Mouse (Mus musculus) adrenal gland, postnatal 4 days (tissue): ENCODE data around the gene Whamm. TPM values are rescaled to one million over a fixed set of nuclear protein-coding genes. Genes with fewer than 3 reads are reported as not detected.
A peak's percentile ranks its signal among the peaks of the same experiment; 100 is the strongest.

ENCODE experiments used
- DNase-seq, 2 experiments: peaks; one replicate each; pipeline ENCODE4 v3.0.0; 2021 to 2022; ENCODE audit warnings: low spot score in 2 of 2, mixed read lengths in 2 of 2
- long read RNA-seq, 2 experiments: library from polyadenylated mRNA; stranded (forward); transcript quantifications; one replicate each; pipeline ENCODE4 v2.0.0; 2021
- total RNA-seq, 2 experiments: library from RNA; stranded (reverse); gene quantifications; 2 replicates each; pipeline ENCODE4 v1.2.3; 2021

The Whamm gene
- 10 to 100 TPM; 18.8 to 21.5 TPM for total RNA-seq
- long read RNA-seq, experiment 1, transcript Whamm-201 (10 exons, 3,069 nt) = major isoform, 10 of 33 reads
- long read RNA-seq, experiment 1, partial matches to known transcripts = 0 of 33 reads
- long read RNA-seq, experiment 1, other reads (novel, unspliced or antisense) = 23 of 33 reads
- long read RNA-seq, experiment 2, transcript Whamm-201 (10 exons, 3,069 nt) = major isoform, 13 of 36 reads
- long read RNA-seq, experiment 2, partial matches to known transcripts = 6 of 36 reads
- long read RNA-seq, experiment 2, other reads (novel, unspliced or antisense) = 17 of 36 reads

DNA sequence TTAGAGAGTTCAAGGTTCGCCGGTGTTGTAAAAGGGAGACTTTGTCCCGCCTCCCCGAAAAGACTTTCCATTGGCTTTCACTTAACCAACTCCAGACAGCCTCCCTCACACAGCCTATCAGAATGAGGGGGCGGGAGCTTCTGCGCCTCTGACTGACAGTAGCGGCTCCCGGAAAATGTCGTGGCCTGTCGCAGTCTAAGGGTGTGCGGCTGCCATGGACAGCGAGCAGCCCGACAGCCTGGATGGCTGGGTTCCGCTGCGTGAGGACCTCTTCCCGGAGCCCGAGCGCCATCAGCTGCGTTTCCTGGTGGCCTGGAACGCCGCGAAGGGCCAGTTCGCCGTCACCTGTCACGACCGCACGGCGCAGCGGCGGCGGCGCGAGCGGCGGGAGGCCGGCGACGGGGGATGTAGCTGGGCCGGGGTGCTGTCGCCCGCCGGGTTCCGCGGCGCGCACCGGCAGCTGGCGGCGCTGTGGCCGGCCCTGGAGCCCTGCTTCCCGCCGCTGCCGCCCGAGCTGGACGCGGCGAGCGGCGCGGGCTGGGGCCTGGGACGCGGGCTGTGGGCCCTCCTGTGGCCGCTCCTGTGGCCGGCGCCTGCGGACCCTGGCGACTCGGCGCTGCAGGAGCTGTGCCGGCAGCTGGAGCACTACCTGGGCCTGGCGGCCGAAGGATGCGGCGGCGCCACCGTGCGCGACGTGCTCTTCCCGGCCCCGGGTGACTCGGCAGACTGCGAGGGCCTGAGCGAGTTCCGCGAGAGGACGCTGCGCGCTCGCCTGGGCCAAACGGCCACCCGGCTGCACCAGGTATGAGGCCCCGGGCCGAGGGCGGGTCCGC is at the start of gene Whamm:
TSS of gene Whamm (plus strand) at position 159 of the 833 bp plus-strand sequence.
- DNase-seq = peak; percentile 60 to 88

DNA sequence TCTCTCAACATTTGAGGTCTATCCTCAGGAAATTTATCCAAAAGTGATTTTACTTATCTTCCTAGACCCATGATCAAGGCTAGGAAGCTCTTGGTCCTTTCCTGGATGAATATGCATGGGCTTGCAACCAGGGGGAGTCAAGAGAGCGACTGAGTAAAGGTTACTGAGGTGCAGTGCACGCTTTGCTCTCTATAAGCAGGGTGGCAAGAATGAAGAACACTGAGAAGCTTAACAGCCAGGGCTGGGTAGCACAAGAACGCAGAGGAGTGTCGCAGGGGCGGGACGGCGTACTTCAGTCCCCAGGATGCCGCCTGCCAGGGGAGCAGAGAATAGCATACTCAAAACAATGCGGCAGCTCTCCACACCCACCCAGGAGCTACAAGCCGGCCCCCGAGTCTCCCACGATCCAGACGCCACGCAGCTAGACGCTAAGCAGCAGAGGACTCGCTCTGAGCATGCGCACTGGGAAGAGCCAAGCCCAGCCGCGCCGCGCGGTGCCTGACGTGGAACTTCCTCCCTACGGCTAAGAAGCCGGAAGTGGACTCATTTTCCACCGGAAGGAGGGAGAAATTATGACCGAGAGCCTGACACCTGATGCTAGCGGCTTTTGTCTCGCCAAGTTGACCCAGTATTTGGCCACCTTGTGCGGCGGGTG is 47.9 kb upstream of the Whamm start:
- peak; percentile 61 to 70 for DNase-seq

DNA sequence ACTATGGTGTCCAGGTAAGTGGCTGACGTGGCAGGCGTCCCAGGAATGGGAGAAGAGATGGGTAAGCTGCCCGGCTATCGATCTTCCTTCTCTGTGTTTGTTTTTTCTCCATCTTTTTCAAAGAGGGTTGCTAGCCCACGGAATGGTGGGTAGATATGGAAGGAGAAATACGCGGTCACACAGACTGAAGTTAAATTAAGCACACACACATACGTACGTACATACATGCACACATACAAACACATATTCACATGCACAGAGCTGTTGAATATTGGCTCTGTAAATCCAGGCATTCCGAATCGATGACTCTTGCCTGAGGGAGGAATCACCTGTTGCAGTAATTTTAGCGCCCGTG is 47.4 kb upstream of the Whamm start:
- DNase-seq = no peak

DNA sequence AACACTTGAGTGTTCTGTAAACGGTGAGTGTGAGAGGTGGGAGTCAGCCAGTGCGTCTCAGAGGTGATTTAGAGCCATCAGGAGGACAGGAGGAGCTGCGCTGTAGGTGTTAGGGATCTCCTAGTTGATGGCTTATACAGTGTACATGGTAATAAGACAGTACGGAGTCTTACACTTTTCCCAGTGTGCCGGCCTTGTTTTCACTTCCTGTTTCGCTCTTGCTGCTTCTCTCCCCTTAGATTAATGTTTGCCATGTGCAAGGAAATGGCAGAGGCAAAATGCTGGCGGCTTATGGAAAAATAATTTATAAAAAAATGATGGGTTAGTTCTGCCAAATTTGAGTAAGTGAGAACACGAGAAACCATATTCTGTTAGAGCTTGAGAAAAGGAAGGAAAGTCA is 42.1 kb upstream of the Whamm start:
- DNase-seq = no peak

DNA sequence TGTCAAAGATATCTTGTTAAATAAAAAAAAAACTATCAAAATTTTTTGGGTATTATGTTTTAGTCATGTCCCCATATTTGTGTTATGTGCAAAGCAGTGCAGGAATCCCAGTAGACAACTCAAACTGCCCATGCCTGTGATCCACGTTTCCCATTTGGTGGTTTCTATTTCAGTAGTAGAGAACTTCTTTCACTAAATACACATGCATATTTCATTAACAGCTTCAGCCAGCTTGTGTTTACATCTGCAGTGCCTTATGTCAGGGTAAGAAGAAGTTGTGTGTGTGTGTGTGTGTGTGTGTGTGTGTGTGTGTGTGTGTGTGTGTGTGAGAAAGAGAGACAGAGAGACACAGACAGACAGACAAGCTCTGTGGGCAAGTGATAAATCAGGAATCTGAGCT is 39.6 kb upstream of the Whamm start:
- DNase-seq = no peak

DNA sequence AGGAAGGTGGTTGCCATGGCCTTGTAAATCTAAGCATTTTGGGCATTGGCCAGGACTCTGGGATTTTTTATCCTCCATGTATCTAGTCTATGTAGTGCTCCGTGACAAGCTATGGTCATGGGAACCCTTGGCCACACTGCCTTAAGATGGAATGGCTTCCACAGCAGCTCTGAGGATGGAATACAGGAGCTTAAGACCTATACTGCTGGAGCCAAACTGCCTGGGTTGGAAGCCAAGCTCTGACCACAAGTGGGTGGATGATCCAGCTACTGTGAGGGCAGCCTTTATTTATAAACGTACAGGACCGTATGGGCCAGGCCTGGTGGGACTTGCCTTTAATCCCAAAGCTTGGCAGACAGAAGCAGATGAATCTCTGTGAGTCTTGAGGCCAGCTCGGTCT is 34.6 kb upstream of the Whamm start:
- no peak for DNase-seq

DNA sequence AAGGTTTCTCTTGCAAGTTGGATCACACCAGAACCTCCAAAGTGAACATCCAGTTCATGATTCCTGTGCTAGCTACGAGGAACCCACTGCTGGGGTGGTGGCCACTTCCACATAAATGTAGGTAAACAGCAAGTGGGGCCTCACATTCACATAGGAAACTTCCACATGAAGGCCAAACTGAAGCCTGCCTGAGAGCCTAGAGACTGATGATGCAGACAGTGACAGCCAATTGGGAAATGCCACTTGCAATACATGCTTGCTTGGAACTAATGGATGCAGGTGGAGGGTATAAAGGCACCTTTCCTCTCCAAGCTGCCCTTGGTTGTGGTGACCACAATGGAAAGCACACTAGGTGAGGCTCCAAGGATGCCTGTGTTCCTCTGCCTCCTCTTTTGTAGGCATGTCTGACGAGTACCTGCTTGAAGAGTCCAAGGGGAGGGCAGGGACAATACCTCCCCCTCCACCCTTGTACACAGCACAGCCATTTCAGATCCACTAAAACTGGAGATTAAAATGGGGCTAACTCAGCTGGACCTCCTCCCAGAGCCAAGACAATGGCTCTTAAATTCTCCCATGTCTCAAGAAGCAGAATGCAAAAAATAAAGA is 32.9 kb upstream of the Whamm start:
- no peak for DNase-seq

DNA sequence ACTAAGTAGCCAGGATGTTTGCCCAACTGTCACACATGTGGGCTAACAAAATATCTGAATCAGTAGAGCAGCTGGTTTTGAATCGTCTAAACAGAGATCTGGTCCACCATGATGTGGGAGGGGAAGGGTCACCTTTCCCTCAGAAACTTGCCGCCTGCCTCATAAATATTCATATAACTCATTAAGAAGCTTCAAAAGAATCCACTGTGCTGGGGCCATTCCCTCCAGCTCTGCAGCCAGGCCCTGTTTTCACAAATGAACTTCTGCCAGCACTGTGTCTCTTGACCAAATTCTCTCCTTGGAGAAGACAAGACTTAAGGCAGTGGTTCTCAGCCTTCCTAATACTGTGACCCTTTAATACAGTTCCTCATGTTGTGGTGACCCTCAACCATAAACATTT is 31.5 kb upstream of the Whamm start:
- no peak for DNase-seq

DNA sequence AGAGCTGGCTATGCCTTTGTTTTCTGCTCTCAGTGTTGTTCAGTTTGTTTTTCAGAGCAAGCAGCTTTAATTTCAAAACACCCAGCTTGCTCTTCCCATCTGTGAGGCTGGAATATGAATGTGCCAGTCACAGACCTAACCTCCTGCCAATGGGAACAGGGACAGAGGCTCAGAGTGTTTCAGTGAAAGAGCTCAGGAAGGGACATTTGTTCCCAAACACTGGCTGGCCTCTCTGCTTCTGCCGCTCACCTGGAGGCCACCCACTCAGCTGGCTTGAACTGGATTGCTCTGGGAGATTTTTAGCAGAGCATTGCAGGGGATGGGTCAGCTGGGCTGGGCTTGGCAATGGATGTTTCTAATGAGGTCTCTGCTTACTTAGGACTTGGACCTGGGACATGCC is 30.1 kb upstream of the Whamm start:
- DNase-seq = no peak

DNA sequence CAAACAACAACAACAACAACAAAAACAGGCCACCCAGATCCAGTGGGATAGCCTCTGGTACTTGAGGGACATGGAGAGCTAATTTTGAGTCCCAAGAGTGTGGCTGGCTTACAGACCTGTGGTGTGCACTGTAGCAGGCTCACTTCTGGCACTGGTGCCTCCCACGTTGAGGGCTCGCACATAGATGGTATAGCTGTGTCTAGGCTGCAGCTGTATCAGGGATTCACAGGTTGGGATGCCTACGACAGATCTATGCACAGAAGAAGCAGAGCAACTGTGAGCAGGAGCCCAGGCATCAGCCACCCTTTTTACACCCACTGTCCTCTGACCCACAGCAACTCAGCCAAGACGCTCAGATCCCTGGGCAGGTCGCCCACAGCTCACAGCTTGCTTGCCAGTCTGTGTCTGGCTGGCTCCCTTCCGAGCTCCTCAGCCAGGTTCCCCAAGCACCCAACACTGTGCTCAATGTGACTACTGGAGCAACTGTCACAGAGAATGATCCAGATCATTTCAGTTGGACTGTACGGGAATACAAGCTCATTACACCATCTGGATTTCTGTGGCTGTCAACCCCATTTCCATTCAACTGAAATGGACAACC is 29.0 kb upstream of the Whamm start:
- DNase-seq = no peak

DNA sequence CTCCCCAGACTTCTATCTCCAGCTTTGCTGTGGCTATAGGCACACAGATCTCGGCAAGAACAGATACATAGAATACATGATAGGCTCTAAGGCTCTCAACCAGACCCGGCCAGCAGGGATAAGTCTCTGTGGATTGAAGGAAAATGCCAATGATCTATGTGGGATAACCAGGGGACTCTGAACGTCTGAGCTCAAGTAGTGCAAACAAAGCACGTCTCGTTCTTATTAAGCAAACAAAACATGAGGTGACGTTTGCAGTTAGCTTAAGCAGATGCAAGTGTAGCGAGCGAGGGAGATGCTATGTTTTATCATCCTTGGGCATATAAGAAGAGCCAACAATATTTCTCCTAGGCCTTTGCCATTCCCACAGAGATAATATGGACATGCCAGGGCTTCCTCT is 28.1 kb upstream of the Whamm start:
- DNase-seq = no peak

DNA sequence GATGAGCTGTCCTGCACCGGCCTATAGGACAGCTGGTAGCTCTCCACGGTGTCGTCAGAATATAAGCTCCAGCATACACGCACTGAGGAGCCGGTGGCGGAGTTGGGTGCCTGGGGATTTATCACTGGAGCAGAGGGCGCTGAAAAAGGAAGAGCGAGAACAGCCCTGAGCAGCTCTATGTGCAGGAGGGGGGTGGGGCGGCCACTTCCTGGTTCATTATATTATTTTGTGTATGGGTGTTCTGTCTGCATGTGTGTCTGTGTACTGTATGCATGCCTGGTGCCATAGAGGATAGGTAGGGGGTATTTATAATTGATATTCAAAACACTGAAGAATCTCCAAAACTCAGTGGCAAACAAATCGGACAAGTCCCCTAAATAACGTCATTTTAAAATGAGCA is 22.2 kb upstream of the Whamm start:
- no peak for DNase-seq

DNA sequence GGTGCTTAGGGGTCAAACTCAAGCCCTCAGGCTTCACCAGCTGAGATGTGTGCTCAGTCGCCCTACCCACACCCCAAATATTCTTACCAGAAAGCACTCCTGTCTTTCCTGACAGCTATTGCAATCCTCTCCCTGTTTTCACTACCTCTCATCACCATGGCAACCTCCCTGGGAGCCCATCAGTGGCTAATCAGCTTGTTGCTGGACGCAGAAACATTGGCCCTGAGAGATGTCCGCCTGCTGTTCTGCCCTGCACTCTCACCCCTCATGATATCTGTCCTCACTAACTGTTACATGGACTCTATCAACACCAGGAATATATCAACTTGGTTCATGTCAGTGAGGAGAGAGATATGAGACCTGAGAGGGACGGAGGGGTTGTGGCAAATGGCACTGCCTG is 17.5 kb upstream of the Whamm start:
- no peak for DNase-seq

DNA sequence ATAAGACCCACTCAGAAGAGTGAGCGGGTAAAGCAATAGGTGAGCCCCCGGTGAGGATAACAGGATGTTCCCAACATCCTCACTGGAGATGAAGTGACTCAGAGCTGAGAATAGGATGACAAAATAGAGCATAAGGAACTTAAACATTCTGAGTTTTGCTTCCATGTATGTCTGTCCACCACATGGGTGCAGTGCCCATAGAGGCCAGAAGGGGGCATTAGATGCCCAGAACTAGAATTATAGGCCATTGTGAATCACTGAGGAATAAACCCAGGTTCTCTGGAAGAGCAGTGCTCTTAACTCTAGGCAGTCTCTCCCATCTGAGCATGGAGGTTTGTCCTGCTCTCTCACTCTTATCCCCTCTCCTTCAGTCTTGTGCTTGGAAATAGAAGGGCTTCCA is 16.7 kb upstream of the Whamm start:
- no peak for DNase-seq

DNA sequence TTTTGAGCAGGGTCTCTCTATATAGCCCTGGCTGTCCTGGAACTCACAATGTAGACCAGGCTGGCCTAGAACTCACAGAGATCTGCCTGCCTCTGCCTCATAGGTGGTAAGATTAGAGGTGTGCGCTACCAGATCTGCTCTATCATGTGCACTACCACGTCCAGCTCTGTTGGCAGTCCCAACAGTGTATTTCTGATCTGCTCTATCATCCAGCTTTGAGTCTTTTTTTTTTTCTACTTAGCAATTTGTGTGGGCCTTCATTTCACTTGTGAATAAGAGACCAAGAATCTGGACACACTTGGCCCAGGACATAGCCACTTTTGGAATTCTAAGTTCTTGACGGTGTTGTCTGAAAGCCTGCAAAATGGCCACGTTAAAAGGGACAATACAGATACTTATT is 14.2 kb upstream of the Whamm start:
- DNase-seq = no peak

DNA sequence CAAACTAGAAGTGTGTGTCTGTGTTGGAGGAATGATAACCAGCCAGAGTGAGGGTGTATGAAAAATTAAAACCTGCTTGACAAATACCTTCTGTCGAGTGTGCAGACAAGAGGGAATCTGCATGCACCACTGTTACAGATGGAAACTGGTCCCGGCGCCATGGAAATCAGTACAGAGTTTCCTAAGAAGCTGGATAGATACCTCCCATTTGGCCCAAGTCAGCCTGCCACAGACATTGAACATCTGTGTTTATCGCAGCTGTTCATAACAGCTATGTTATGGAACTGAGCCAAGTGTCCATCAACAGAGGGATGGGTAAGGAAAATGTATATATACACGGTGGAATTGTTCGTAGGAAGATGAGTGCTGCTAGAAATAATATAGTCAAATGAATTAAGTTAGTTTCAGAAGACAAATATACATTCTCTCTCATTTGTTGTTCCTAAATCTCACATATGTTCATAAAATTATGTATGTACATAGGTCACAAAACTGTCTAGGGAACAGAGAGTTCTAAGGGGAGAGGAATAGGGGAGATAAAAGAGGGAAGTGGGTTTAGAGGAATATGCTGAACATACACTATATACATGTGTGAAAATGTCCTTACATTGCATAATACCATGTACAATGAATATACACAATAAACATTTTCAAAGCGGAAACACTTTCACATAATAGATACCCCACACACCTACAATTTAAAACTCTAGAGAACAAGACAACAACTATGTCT is 13.6 kb upstream of the Whamm start:
- no peak for DNase-seq

DNA sequence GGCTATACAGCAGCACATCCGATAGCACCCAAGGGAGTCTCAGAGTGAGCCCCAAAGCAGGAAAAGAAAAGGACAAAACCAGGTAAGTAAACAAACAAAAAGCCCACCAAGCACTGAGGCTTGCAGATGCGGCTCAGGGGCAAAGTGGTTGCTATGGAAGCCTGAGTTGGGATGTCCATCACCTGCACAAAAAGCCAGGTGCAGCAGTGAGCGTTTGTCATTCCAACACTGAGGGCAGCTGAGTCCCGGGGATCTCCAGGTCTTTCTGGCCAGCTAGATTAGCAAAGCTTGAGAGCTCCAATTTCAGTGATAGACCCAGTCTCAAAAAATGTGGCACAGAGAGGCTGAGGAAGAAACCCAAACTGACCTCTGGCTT is 13.1 kb upstream of the Whamm start:
- DNase-seq = no peak

DNA sequence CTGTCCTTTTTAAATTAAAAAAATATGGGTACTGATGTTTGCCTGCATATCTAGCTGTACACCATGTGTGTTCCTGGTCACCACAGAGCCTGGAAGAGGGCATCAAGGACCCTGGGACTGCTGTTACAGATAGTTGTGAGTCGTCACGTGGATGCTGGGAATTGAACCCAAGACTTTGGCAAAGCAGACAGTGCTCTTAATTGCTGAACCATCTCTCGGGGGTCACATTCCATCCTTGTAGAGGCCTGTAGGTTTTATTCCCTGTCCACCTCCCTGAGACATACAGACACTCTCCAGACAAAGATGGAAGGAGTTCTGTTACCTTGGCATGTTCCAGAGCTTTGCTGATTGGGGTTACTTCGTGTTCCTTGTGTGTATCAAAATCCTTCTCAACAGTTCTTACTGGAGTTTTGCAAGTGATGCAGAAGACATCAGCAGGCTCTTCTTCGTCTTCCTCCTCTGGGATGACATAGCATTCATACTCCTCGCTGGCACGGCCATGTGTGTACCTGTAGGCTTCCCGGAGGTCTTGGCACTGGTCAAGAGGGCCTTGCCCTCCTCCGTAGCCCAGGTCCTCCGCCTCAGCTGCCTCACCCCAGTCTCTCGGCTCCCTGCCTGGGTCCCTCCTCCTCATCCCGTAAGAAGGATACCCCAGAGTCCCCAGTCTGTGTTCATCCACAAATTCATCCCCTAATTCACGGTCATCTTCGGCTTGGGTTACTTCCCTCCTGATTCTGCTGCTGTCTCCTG is 11.7 kb upstream of the Whamm start:
- no peak for DNase-seq

DNA sequence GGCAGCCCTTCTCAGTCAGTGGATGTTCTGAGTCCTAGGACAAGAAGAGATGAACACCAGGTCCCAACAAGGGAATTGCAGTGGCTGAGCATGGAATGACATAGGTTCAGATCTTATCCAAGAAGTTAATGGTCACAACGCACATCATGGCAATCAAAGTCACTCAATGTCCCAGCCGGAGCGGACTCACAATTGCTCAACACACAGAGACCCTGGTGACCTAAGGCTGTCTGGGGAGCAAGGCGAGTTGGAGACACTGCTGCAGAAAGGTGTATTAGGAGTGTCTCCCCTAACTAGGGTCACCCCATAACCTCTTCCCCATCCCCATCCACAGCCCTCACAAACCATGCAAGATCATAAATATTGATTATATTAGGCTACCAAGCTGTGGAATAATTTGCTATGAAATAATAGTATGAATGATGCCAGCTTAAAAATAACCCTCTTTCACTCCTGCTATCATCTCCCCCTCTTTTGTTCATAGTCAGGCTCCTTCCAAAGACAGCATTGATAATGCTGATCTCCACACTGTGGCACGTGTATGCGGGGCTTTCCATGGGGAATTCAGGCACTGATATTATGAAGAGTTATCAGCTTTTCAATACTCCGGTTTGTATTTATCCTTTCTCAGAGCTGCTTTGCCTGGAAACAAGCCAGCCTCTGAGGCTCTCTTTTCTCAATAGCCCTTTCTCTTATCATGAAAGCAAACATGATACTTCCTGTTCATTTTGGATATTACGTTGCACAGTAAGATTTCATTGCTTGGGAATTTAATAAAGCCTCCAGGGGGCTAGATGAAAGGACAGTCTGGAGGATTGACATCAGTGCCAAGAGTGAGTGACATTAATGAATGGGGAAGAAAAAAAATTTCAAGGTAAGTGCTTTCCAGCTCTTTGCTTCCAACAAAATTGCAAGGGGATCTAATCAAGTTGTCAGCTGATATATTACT is 10.7 kb upstream of the Whamm start:
- no peak for DNase-seq
